Mouse (Mus musculus) gastrocnemius, postnatal 25 days (tissue): ENCODE results near the gene Slc2a4. TPM values are rescaled to one million over a fixed set of nuclear protein-coding genes. Genes with fewer than 3 reads are reported as not detected.
"Not testable (repeated sequence)": the region's sequence is repeated elsewhere in the genome, so short reads cannot be mapped to it uniquely, and the experiment has no call there.

Experiments
- DNase-seq: peaks from one replicate; pipeline ENCODE4 v3.0.0; 2022
- total RNA-seq, 2 experiments: library from RNA; stranded (reverse); gene quantifications; 1 replicate in 1 of 2; 2 replicates in 1 of 2; pipeline ENCODE4 v1.2.3; 2021

Gene Slc2a4
- total RNA-seq, 2 experiments from 2014 or later = 306 to 340 TPM

GRCm38 (mm10) chr11:69970775-69971174, 22.8 kb upstream of the Slc2a4 start:
- DNase-seq = no peak

- no peak for DNase-seq
Observed at GRCm38 (mm10) chr11:69970222-69970621, 22.2 kb upstream of the Slc2a4 start.

DNA sequence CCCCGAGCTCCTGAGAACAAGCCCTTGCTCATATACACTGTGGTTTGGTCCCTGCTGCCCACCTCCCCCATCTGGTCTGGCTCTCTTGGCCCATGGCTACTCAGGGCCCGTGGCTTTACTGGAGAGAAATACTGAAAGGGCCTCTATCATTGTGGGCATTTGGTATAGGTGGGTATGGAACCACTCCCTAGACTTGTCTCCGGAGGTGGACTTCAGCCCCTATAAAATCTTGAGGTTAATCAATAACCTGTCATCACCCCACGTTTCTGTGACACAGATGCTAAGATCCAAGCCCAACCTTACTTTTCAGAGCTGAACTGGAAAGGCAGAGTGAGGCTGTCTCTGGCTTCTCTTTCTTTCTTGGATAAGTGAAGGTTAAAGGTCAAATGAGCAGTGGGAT, 20.8 kb upstream of the Slc2a4 start:
- no peak for DNase-seq

DNA sequence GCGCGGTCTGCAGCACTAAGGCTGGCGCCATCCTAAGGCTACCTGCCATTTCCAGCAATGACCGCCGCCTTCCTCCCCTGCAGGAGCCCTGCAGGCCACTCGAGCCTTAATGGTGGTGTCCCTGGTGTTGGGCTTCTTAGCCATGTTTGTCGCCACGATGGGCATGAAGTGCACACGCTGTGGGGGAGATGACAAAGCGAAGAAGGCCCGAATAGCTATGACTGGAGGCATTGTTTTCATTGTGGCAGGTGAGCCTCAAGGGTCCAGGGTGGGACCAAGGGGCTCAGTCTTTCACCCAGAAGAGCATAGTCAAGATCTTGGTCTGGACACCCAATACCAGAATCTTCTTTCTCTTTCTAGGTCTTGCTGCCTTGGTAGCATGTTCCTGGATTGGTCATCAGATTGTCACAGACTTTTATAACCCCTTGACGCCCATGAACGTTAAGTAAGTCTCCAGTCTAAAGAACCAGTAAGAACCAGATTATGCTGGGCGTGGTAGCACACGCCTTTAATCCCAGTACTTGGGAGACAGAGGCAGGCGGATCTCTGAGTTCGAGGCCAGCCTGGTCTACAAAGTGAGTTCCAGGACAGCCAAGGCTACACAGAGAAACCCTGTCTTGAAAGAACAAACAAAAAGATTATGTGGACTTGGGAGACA, 19.0 kb upstream of the Slc2a4 start:
- no peak for DNase-seq

- no peak for DNase-seq
Observed at GRCm38 (mm10) chr11:69966006-69966859, 18.2 kb upstream of the Slc2a4 start.

DNA sequence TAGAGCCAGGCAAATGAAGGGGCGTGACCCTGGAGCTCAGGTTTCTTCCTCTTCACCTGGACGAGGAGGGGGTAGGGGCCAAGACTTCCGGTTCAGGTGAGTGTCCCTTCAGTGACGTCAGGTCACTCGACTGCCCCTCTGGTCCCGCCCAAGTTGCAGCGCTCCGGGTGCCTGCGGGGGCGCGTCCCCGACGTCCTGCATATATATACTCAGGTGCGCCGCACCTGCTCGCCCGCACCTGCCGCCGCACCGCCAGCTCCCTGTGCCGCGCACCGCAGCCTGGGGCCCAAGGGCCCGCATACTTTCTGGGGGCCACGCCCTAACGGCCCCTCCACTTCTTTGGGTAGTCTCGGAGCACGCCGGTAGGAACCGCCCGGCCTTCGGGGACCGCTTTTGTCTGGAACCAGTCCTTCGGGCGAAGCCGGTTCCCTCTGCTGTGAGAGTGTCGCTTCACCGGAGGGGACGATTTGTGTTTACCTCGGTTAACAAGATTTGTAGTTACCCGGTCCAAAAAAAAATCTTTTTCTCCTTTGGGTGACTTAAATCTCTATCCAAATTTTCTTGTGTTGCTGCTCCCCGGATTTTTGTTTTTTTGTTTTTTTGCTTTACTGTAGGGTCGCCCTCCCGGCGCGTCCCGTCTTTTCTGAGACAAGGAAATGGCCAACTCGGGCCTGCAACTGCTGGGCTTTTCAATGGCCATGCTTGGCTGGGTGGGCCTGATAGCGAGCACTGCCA, 17.4 kb upstream of the Slc2a4 start:
- DNase-seq = no peak

- DNase-seq = no peak
Observed at GRCm38 (mm10) chr11:69964650-69965270, 16.8 kb upstream of the Slc2a4 start, which contains the start of gene Cldn7. TSS of gene Cldn7 (plus strand) at chr11:69964779.

DNA sequence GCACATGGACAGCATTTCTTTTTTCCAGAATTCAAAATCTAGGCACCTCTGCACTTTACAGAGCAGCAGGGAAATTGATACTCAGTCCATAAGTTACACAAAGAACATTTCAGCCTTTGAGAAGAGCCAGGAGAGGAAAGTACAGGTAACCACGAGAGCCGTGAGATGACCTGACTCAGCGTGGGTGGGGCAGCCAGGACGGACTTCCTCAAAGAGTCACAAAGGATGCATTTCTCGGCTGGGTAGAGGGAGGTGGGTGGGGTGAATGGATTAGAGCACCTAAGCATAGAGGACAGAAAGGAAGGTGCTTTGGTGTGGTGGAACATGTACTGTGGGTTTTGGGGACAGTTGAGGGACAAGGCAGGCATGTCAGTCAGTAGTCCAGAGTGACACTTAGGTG, 13.9 kb upstream of the Slc2a4 start:
- no peak for DNase-seq

DNA sequence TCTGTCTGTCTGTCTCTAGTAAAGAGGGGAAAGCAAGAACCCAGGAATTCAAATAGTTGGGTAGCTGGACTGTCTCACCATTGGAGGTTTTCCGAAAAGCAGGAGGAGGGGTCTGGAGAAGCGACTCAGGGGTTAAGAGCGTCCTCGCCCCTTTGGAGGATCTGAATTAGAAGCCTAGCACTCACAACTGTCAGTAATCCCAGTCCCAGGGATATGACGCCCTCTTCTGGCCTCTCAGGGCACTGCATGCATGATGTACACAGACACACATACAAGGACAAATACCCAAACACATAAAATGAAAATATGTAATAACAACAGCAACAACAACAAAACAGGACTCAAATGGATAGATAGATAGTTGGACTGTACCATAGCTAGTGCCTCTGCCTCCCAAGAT, 12.6 kb upstream of the Slc2a4 start:
- no peak for DNase-seq

GRCm38 (mm10) chr11:69956218-69956617, 8.2 kb upstream of the Slc2a4 start:
- DNase-seq = no peak

GRCm38 (mm10) chr11:69955618-69956017, 7.6 kb upstream of the Slc2a4 start:
- not testable (repeated sequence) for DNase-seq

GRCm38 (mm10) chr11:69953267-69953915, 5.4 kb upstream of the Slc2a4 start:
- DNase-seq = no peak

GRCm38 (mm10) chr11:69952274-69952673, 4.3 kb upstream of the Slc2a4 start:
- DNase-seq = no peak

- no peak for DNase-seq
Observed at GRCm38 (mm10) chr11:69950807-69951459, 2.9 kb upstream of the Slc2a4 start.

DNA sequence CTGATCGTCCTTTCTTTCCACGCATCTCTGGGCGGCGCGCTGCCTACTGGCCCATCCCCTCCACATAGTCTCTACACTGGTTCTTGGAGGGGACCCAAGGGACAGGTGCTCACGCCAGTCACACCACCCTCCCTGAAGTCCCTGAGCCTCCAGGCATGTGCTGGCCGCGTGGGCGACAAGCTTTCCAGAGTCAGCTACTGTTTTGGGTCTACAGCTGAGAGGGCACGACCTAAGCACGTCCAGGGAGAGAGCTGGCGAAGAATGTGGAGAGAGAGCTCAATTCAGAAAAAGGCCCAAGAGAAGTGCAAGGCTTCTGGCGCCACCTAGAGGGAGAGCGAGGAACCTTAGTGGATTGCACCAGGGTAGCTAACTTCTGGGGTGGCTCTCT, 769 bp upstream of the Slc2a4 start:
- DNase-seq = peak; percentile 86

DNA sequence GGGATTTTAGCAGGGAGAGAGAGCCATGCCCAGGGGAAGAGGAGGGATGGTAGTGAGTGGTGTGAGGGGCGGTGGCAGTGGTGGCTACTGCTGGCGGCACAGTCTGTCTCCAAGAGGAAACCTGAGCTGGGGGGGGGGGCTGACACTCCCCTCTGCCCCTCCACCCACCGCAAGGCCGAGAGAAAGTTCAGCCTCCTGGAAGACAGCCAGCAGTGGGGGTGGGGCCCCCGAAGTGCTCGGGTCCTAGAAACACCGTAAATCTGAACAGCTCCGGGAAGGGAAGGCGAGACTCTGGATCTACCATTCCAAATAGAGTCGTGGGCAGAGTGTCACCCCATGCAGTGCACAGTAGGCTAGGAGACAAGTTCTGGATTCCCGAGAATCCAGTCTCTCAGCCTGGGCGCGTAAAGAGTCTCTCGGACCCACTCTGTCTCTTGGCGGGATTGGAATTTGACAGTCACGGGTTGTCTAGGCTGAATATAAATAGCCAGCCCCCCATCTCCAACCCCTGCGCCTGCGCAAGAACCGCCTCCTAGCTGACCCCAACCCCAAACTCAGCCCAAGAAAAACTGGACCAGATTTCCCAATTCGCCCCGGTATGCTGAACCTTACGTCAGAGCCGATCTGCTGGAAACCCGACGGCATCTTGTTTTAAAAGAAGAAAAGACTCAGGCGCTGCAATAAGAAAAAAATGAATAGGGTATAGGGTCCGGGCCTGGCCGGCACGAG, 487 bp downstream of the Slc2a4 start:
- DNase-seq = peak; percentile 84

- no peak for DNase-seq
Observed at GRCm38 (mm10) chr11:69945997-69946891, 1.7 kb downstream of the Slc2a4 start.

DNA sequence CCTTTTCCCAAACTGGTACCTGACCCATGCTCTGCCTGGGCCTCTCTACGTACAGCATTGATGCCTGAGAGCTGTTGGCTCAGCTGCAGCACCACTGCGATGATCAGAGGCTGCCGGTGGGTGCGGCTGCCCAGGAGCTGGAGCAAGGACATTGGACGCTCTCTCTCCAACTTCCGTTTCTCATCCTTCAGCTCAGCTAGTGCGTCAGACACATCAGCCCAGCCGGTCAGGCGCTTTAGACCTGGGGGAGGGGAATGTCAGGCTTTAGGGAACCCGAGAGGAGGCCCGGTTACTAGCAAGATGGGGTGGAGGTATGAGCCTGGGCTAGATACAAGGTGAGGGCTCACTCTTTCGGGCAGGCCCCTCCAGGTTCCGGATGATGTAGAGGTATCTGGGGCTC, 2.8 kb downstream of the Slc2a4 start:
- no peak for DNase-seq

- DNase-seq = peak; percentile 37
Observed at GRCm38 (mm10) chr11:69940962-69941361, 7.0 kb downstream of the Slc2a4 start.

DNA sequence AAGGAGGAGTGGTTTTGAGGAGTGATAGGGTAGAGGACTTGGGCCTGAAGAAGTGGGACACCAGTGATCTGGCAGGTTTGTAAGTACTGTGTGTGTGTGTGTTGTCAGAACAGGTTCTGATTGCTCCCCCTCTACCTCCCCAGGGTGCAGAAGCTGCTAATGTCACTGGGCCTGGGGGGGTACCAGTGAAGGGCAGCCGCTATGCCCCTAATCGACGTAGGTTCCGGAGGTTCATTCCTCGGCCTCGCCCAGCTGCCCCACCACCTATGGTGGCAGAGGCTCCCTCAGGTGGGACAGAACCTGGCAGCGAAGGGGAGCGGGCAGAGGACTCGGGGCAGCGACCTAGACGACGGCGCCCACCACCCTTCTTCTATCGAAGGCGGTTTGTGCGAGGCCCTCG, 8.3 kb downstream of the Slc2a4 start:
- no peak for DNase-seq
